Mouse (Mus musculus) liver, embryonic 11.5 days (tissue): ENCODE data around the gene Sptbn1. TPM values are rescaled to one million over a fixed set of nuclear protein-coding genes. Genes with fewer than 3 reads are reported as not detected.

Experiments used
- ATAC-seq: fragments of 200-750 bp; cut with Nextera tagmentation; replicated peaks from 2 replicates; pipeline ENCODE4 v1.8.0; 2017; ENCODE audit warnings: moderate number of reproducible peaks, mild to moderate bottlenecking, moderate TSS enrichment, moderate library complexity; ENCODE audit not compliant: low FRiP score
- DNase-seq: peaks from one replicate; pipeline ENCODE4 v3.0.0-alpha.2; 2017; ENCODE audit warnings: low spot score
- H3K27ac ChIP-seq: fragments of 300-500 bp; sonication (generic); 2 replicates; pipeline ENCODE4 v1.5.1; 2014; ENCODE audit warnings: mild to moderate bottlenecking, low read depth, low read length, control low read depth
- H3K27me3 ChIP-seq: fragments of 300-500 bp; sonication (generic); replicated peaks from 2 replicates; pipeline ENCODE4 v1.6.1; 2014; ENCODE audit warnings: low read length, mixed read lengths; ENCODE audit not compliant: control insufficient read depth, insufficient read depth
- H3K36me3 ChIP-seq: fragments of 300-500 bp; sonication (generic); 2 replicates; pipeline ENCODE4 v1.6.1; 2014; ENCODE audit warnings: mild to moderate bottlenecking, low read length, moderate library complexity, mixed read lengths; ENCODE audit not compliant: control insufficient read depth, insufficient read depth
- H3K4me1 ChIP-seq: fragments of 300-500 bp; sonication (generic); replicated peaks from 2 replicates; pipeline ENCODE4 v1.6.1; 2014; ENCODE audit warnings: low read length, mixed read lengths; ENCODE audit not compliant: control insufficient read depth, insufficient read depth
- H3K4me2 ChIP-seq: fragments of 300-500 bp; sonication (generic); 2 replicates; pipeline ENCODE4 v1.6.1; 2014; ENCODE audit warnings: mild to moderate bottlenecking, control low read depth, moderate library complexity
- H3K4me3 ChIP-seq: fragments of 300-500 bp; sonication (generic); 2 replicates; pipeline ENCODE4 v1.5.1; 2014; ENCODE audit warnings: low read depth, low read length, control low read depth
- H3K9ac ChIP-seq: fragments of 300-500 bp; sonication (generic); 2 replicates; pipeline ENCODE4 v1.6.1; 2014; ENCODE audit warnings: low read depth, low read length, control low read depth
- H3K9me3 ChIP-seq: fragments of 300-500 bp; sonication (generic); 2 replicates; pipeline ENCODE4 v1.6.1; 2016; ENCODE audit warnings: low read length, inconsistent platforms, mixed read lengths; ENCODE audit not compliant: control insufficient read depth
- WGBS: fragments of 180-500 bp; shearing (Covaris S2); extraction: QIAGEN DNeasy Blood & Tissue Kit; methylation state at CpG from one replicate; pipeline ENCODE4 v1.1.7; 2014; 5-methylcytosine and 5-hydroxymethylcytosine counted together
- polyA plus RNA-seq: library from polyadenylated mRNA; unstranded; fragments of >200 nt; fragmentation: Nextera tagmentation; extraction: Ambion mirVana; gene quantifications from 2 replicates; pipeline ENCODE4 v1.2.1, GENCODE M21; 2014

The Sptbn1 gene
- polyA plus RNA-seq, 1 experiment from 2014 or later: 45.8 TPM

- Histone ChIP-seq H3K36me3 (no peaks in the 10 kb centered on the region), H3K27me3 (no peaks in the 10 kb centered on the region), H3K27ac (no peak overlapping the region), H3K4me2 (no peak overlapping the region), H3K9ac (no peak overlapping the region), H3K4me3 (no peak overlapping the region), H3K9me3 (no peaks in the 10 kb centered on the region), H3K4me1 (no peaks in the 10 kb centered on the region)
- DNase-seq (no peak), ATAC-seq (no peak)
- WGBS: 54% methylated on average over 3 of the region's 3 CpGs
Measured at GRCm38 (mm10) chr11:30211141-30211540, 56.8 kb downstream of the Sptbn1 start.

- ATAC-seq: no peak
- no peaks in the 10 kb centered on the region for H3K4me1 ChIP-seq
- no peaks in the 10 kb centered on the region for H3K9me3 ChIP-seq
- H3K27me3 ChIP-seq: no peaks in the 10 kb centered on the region
- WGBS: 83% methylated on average over 6 of the region's 6 CpGs
- no peak for DNase-seq
- no peak overlapping the region for H3K9ac ChIP-seq
- no peak overlapping the region for H3K4me2 ChIP-seq
- no peak overlapping the region for H3K27ac ChIP-seq
- no peak overlapping the region for H3K4me3 ChIP-seq
- no peaks in the 10 kb centered on the region for H3K36me3 ChIP-seq
Measured at GRCm38 (mm10) chr11:30210100-30210811, 57.7 kb downstream of the Sptbn1 start.

GRCm38 (mm10) chr11:30209495-30209894 is 58.5 kb downstream of the Sptbn1 start:
- DNase-seq (no peak), ATAC-seq (0 out of 2 replicates have a peak, but pooled peaks have one; percentile 23)
- H3K9me3 ChIP-seq: no peaks in the 10 kb centered on the region
- H3K27ac ChIP-seq: no peak overlapping the region
- no peak overlapping the region for H3K9ac ChIP-seq
- H3K27me3 ChIP-seq: no peaks in the 10 kb centered on the region
- WGBS: 79% methylated on average over 4 of the region's 4 CpGs
- H3K4me2 ChIP-seq: no peak overlapping the region
- no peak overlapping the region for H3K4me3 ChIP-seq
- no peaks in the 10 kb centered on the region for H3K36me3 ChIP-seq
- no peaks in the 10 kb centered on the region for H3K4me1 ChIP-seq

- no peak overlapping the region for H3K27ac ChIP-seq
- H3K36me3 ChIP-seq: no peaks in the 10 kb centered on the region
- H3K4me1 ChIP-seq: no peaks in the 10 kb centered on the region
- no peaks in the 10 kb centered on the region for H3K9me3 ChIP-seq
- ATAC-seq (no peak), DNase-seq (no peak)
- no peak overlapping the region for H3K4me3 ChIP-seq
- no peak overlapping the region for H3K9ac ChIP-seq
- no peak overlapping the region for H3K4me2 ChIP-seq
- no peaks in the 10 kb centered on the region for H3K27me3 ChIP-seq
Measured at GRCm38 (mm10) chr11:30204398-30204797, 63.6 kb downstream of the Sptbn1 start.

- Histone ChIP-seq H3K36me3 (no peaks in the 10 kb centered on the region), H3K27me3 (no peaks in the 10 kb centered on the region), H3K9ac (no peak overlapping the region), H3K4me1 (peaks cover 4% of the 10 kb centered on the region), H3K4me3 (no peak overlapping the region), H3K27ac (no peak overlapping the region), H3K4me2 (no peak overlapping the region), H3K9me3 (no peaks in the 10 kb centered on the region)
- DNase-seq (no peak), ATAC-seq (no peak)
Measured at GRCm38 (mm10) chr11:30200391-30200790, 67.6 kb downstream of the Sptbn1 start.

- DNase-seq (peak; percentile 86), ATAC-seq (peak; percentile 88)
- H3K36me3 ChIP-seq: no peaks in the 10 kb centered on the region
- H3K4me3 ChIP-seq: peak overlapping the region; percentile 64
- no peaks in the 10 kb centered on the region for H3K27me3 ChIP-seq
- peak overlapping the region; percentile 83 for H3K4me2 ChIP-seq
- H3K9ac ChIP-seq: peak overlapping the region; percentile 69
- peak overlapping the region; percentile 87 for H3K27ac ChIP-seq
- H3K4me1 ChIP-seq: peaks cover 15% of the 10 kb centered on the region
- WGBS: under 1% methylated on average over 34 of the region's 34 CpGs
- no peaks in the 10 kb centered on the region for H3K9me3 ChIP-seq
Measured at GRCm38 (mm10) chr11:30198091-30198675, 69.8 kb downstream of the Sptbn1 start.

GRCm38 (mm10) chr11:30197564-30198090 is 70.3 kb downstream of the Sptbn1 start:
- peak overlapping the region; percentile 69 for H3K9ac ChIP-seq
- H3K9me3 ChIP-seq: no peaks in the 10 kb centered on the region
- peaks cover 15% of the 10 kb centered on the region for H3K4me1 ChIP-seq
- H3K27me3 ChIP-seq: no peaks in the 10 kb centered on the region
- peak overlapping the region; percentile 64 for H3K4me3 ChIP-seq
- ATAC-seq (peak; percentile 81), DNase-seq (no peak)
- peak overlapping the region; percentile 83 for H3K4me2 ChIP-seq
- 1% methylated on average over 21 of the region's 21 CpGs for WGBS
- H3K36me3 ChIP-seq: no peaks in the 10 kb centered on the region
- peak overlapping the region; percentile 87 for H3K27ac ChIP-seq

- 38% methylated on average over 4 of the region's 4 CpGs for WGBS
- Histone ChIP-seq H3K4me3 (peak overlapping the region; percentile 64), H3K9ac (peak overlapping the region; percentile 69; the same call in 1 of the 2 replicates), H3K36me3 (no peaks in the 10 kb centered on the region), H3K4me1 (peaks cover 15% of the 10 kb centered on the region), H3K27ac (no peak overlapping the region), H3K4me2 (peak overlapping the region; percentile 83), H3K27me3 (no peaks in the 10 kb centered on the region), H3K9me3 (no peaks in the 10 kb centered on the region)
- DNase-seq (no peak), ATAC-seq (no peak)
Measured at GRCm38 (mm10) chr11:30196368-30197070, 71.5 kb downstream of the Sptbn1 start.
